Mouse (Mus musculus) CD4-positive naive resting alpha-beta T cell, adult 57 days (primary cell): ENCODE data around the gene Ccnh. TPM values are rescaled to one million over a fixed set of nuclear protein-coding genes. Genes with fewer than 3 reads are reported as not detected.

Source experiments
- total RNA-seq: library from RNA; stranded (reverse); gene quantifications from one replicate; pipeline ENCODE4 v1.2.4, GENCODE M21; 2023

Ccnh gene
- 27.8 TPM for total RNA-seq

GRCm38 (mm10) chr13:85188903-85189643 is at the start of gene Ccnh:
Gene Ccnh (plus strand): TSS chr13:85189408.

Other genes starting within 250 kb of the Ccnh start
- gene Rasa1, start 99.7 kb downstream of the Ccnh start, total RNA-seq, result 121 TPM